Mouse (Mus musculus): ENCODE results near the gene Grin2a. TPM values are rescaled to one million over a fixed set of nuclear protein-coding genes. Genes with fewer than 3 reads are reported as not detected.

The Grin2a gene
- total and polyA plus RNA-seq, 3 experiments = not detected

DNA sequence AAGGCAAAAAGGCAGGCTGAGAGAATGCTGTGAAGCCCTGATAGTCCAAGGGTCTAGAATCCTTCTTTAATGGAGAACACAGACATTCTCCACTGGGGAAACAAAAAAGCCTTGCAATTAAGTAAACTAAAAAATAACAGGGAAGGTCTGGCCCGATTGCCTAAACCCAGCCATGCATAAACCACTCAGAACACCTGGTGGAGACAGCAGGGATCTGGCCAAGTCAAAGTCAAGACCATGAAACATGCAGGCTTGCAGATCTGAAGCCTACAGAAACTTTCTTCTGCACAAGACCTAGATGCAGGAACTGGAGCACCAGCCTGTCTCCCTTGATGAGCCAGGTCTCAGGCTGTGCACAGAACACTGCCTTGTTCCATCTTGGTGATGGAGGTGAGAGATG lies 36.0 kb downstream of the Grin2a start:
- Histone ChIP-seq H3K27ac (ENCODE audit: control insufficient read depth, low read depth, low read length) (no peak overlapping the region), H3K36me3 (ENCODE audit: control insufficient read depth in 1 of 2, insufficient read depth in 2 of 2, low read length in 2 of 2) (no peaks in the 10 kb centered on the region), H3K27me3 (ENCODE audit: control insufficient read depth in 1 of 2, insufficient read depth in 2 of 2, low read length in 2 of 2) (no peaks in the 10 kb centered on the region), H3K9me3 (replicated peaks; ENCODE audit: insufficient read depth, low read length) (no peaks in the 10 kb centered on the region), H3K4me1 (ENCODE audit: control insufficient read depth in 1 of 2, insufficient read depth in 2 of 2, low read length in 2 of 2) (no peaks in the 10 kb centered on the region), H3K79me2 (ENCODE audit: control insufficient read depth, insufficient read depth, low read length, poor library complexity) (no peaks in the 10 kb centered on the region), H3K9ac (ENCODE audit: control insufficient read depth, low read depth, low read length, poor library complexity, severe bottlenecking) (no peak overlapping the region), H3K4me3 (ENCODE audit: control insufficient read depth in 1 of 2, insufficient read depth in 1 of 2, low read depth in 2 of 2, low read length in 2 of 2) (no peak overlapping the region)
- TF ChIP-seq RAD21 (IDR thresholded peaks at IDR 0.05; ENCODE audit: low read depth, low read length) = no peak
- no peak for TF ChIP-seq CHD1 (IDR thresholded peaks at IDR 0.05; ENCODE audit: low read depth, low read length)
- TF ChIP-seq GATA1 (IDR thresholded peaks at IDR 0.05; ENCODE audit: low read depth, low read length) = no peak
- no peak for TF ChIP-seq ELF1 (IDR thresholded peaks at IDR 0.05; ENCODE audit: low read depth, low read length)
- no peak for TF ChIP-seq NELFE (IDR thresholded peaks at IDR 0.05; ENCODE audit: low read depth, low read length)
- TF ChIP-seq SMC3 (IDR thresholded peaks at IDR 0.05; ENCODE audit: low read depth, low read length) = no peak
- no peak for TF ChIP-seq JUND (IDR thresholded peaks at IDR 0.05; ENCODE audit: low read depth, low read length)
- no peak for TF ChIP-seq MEF2A (IDR thresholded peaks at IDR 0.05; ENCODE audit: extremely low read depth, insufficient replicate concordance, low read depth, low read length, poor library complexity, severe bottlenecking)
- DNase-seq (ENCODE audit: low read depth, low spot score) = no peak

GRCm38 (mm10) chr16:9954266-9954665 lies 41.1 kb downstream of the Grin2a start:
- Histone ChIP-seq H3K9ac (ENCODE audit: control insufficient read depth, low read depth, low read length, poor library complexity, severe bottlenecking) (no peak overlapping the region), H3K79me2 (ENCODE audit: control insufficient read depth, insufficient read depth, low read length, poor library complexity) (no peaks in the 10 kb centered on the region), H3K4me3 (ENCODE audit: control insufficient read depth in 1 of 2, insufficient read depth in 1 of 2, low read depth in 2 of 2, low read length in 2 of 2) (no peak overlapping the region), H3K9me3 (replicated peaks; ENCODE audit: insufficient read depth, low read length) (no peaks in the 10 kb centered on the region), H3K27ac (ENCODE audit: control insufficient read depth, low read depth, low read length) (no peak overlapping the region), H3K4me1 (ENCODE audit: control insufficient read depth in 1 of 2, insufficient read depth in 2 of 2, low read length in 2 of 2) (no peaks in the 10 kb centered on the region), H3K27me3 (ENCODE audit: control insufficient read depth in 1 of 2, insufficient read depth in 2 of 2, low read length in 2 of 2) (no peaks in the 10 kb centered on the region), H3K36me3 (ENCODE audit: control insufficient read depth in 1 of 2, insufficient read depth in 2 of 2, low read length in 2 of 2) (no peaks in the 10 kb centered on the region)
- no peak for TF ChIP-seq GABPA (IDR thresholded peaks at IDR 0.05; ENCODE audit: low read depth, low read length)
- TF ChIP-seq MXI1 (IDR thresholded peaks at IDR 0.05; ENCODE audit: low read depth, low read length) = no peak
- TF ChIP-seq BHLHE40 (IDR thresholded peaks at IDR 0.05; ENCODE audit: borderline replicate concordance, low read depth, low read length) = no peak
- no peak for TF ChIP-seq RCOR1 (IDR thresholded peaks at IDR 0.05; ENCODE audit: low read depth, low read length)
- TF ChIP-seq EP300 (IDR thresholded peaks at IDR 0.05; ENCODE audit: low read depth in 1 of 2, low read length in 2 of 2) = no peak
- no peak for TF ChIP-seq TCF12 (IDR thresholded peaks at IDR 0.05; ENCODE audit: low read depth, low read length)
- no peak for TF ChIP-seq NELFE (IDR thresholded peaks at IDR 0.05; ENCODE audit: low read depth, low read length)
- DNase-seq (ENCODE audit: low read depth, low spot score) = no peak

GRCm38 (mm10) chr16:9953396-9953831 lies 41.9 kb downstream of the Grin2a start:
- H3K27me3 ChIP-seq (ENCODE audit: control insufficient read depth in 1 of 2, insufficient read depth in 2 of 2, low read length in 2 of 2) = no peaks in the 10 kb centered on the region
- TF ChIP-seq HCFC1 (IDR thresholded peaks at IDR 0.05; ENCODE audit: low read depth, low read length) (no peak), E2F4 (IDR thresholded peaks at IDR 0.05; ENCODE audit: borderline replicate concordance, low read depth, low read length) (no peak), POLR2AphosphoS5 (IDR thresholded peaks at IDR 0.05; ENCODE audit: borderline replicate concordance, low read depth, low read length) (no peak), CHD1 (IDR thresholded peaks at IDR 0.05; ENCODE audit: low read depth, low read length) (no peak), ETS1 (IDR thresholded peaks at IDR 0.05; ENCODE audit: low read depth, low read length) (no peak), ZNF384 (IDR thresholded peaks at IDR 0.05; ENCODE audit: low read depth, low read length) (no peak)
- H3K27ac ChIP-seq (ENCODE audit: control insufficient read depth, low read depth, low read length) = no peak overlapping the region
- no peaks in the 10 kb centered on the region for H3K36me3 ChIP-seq (ENCODE audit: control insufficient read depth in 1 of 2, insufficient read depth in 2 of 2, low read length in 2 of 2)
- H3K9ac ChIP-seq (ENCODE audit: control insufficient read depth, low read depth, low read length, poor library complexity, severe bottlenecking) = no peak overlapping the region
- no peaks in the 10 kb centered on the region for H3K4me1 ChIP-seq (ENCODE audit: control insufficient read depth in 1 of 2, insufficient read depth in 2 of 2, low read length in 2 of 2)
- no peak overlapping the region for H3K4me3 ChIP-seq (ENCODE audit: control insufficient read depth in 1 of 2, insufficient read depth in 1 of 2, low read depth in 2 of 2, low read length in 2 of 2)
- H3K9me3 ChIP-seq (replicated peaks; ENCODE audit: insufficient read depth, low read length) = no peaks in the 10 kb centered on the region
- no peak for DNase-seq (ENCODE audit: low read depth, low spot score)
- no peaks in the 10 kb centered on the region for H3K79me2 ChIP-seq (ENCODE audit: control insufficient read depth, insufficient read depth, low read length, poor library complexity)

Data from MEL (cell line).